Mouse (Mus musculus) left cerebral cortex, postnatal 14 days (tissue): ENCODE data around the gene Tmco3. TPM values are rescaled to one million over a fixed set of nuclear protein-coding genes. Genes with fewer than 3 reads are reported as not detected.
A peak's percentile ranks its signal among the peaks of the same experiment; 100 is the strongest.

ENCODE experiments used
- DNase-seq, 2 experiments: peaks; one replicate each; pipeline ENCODE4 v3.0.0; 2021 to 2022; ENCODE audit warnings: low spot score in 2 of 2, mixed read lengths in 1 of 2
- intact Hi-C: fragments of 180-260 bp; cut with DNase I; formaldehyde crosslinking; loops from one replicate; pipeline ENCODE4 v1.15.1; 2025
- long read RNA-seq, 2 experiments: library from polyadenylated mRNA; stranded (forward); transcript quantifications; one replicate each; pipeline ENCODE4 v2.0.0; 2021
- total RNA-seq, 2 experiments: library from RNA; stranded (reverse); gene quantifications; 2 replicates each; pipeline ENCODE4 v1.2.3; 2021

Gene Tmco3
- total RNA-seq: 10 to 100 TPM; 46.9 to 53.1 TPM
- long read RNA-seq, experiment 1, full-length matches to known transcripts: 33 of 85 reads
- long read RNA-seq, experiment 1, partial matches to known transcripts: 4 of 85 reads
- long read RNA-seq, experiment 1, other reads (novel, unspliced or antisense): 48 of 85 reads
- long read RNA-seq, experiment 2, full-length matches to known transcripts: 27 of 74 reads
- long read RNA-seq, experiment 2, partial matches to known transcripts: 6 of 74 reads
- long read RNA-seq, experiment 2, other reads (novel, unspliced or antisense): 41 of 74 reads

- intact Hi-C loops: no loop called here
Observed at GRCm38 (mm10) chr8:13287692-13288623, at the start of gene Tmco3, which contains the start of gene Dcun1d2. Gene Tmco3 (plus strand): TSS chr8:13288190. Gene Dcun1d2 (minus strand): TSS chr8:13288131.

GRCm38 (mm10) chr8:13240055-13240454 is 47.9 kb upstream of the Tmco3 start:
- no peak for DNase-seq
- intact Hi-C loops: no loop called here

More at GRCm38 (mm10) chr8:13287692-13288623, at the start of gene Tmco3, which contains the start of gene Dcun1d2:
- peak; percentile 95 to 96 for DNase-seq

- DNase-seq: no peak
- intact Hi-C loops: no loop called here
Observed at GRCm38 (mm10) chr8:13240691-13241090, 47.3 kb upstream of the Tmco3 start.

- intact Hi-C loops: no loop called here
- no peak for DNase-seq
Observed at GRCm38 (mm10) chr8:13242985-13243870, 44.8 kb upstream of the Tmco3 start.

GRCm38 (mm10) chr8:13244343-13244880 is 43.6 kb upstream of the Tmco3 start:
- intact Hi-C loops: no loop called here

GRCm38 (mm10) chr8:13252837-13253236 is 35.2 kb upstream of the Tmco3 start:
- intact Hi-C loops: no loop called here
- no peak for DNase-seq

More at GRCm38 (mm10) chr8:13244343-13244880, 43.6 kb upstream of the Tmco3 start:
- DNase-seq: no peak

- intact Hi-C loops: no loop called here
Observed at GRCm38 (mm10) chr8:13253413-13253812, 34.6 kb upstream of the Tmco3 start.

GRCm38 (mm10) chr8:13254019-13254418 is 34.0 kb upstream of the Tmco3 start, which contains the start of gene Adprhl1:
Gene Adprhl1 (minus strand): TSS chr8:13254162.
- peak; percentile 83 to 92 for DNase-seq
- intact Hi-C loops: no loop called here

More at GRCm38 (mm10) chr8:13253413-13253812, 34.6 kb upstream of the Tmco3 start:
- no peak for DNase-seq

- DNase-seq: no peak
- intact Hi-C loops: no loop called here
Observed at GRCm38 (mm10) chr8:13263376-13263775, 24.6 kb upstream of the Tmco3 start.

- no peak for DNase-seq
- intact Hi-C loops: no loop called here
Observed at GRCm38 (mm10) chr8:13267566-13267965, 20.4 kb upstream of the Tmco3 start.

- intact Hi-C loops: no loop called here
- DNase-seq: no peak
Observed at GRCm38 (mm10) chr8:13272834-13273233, 15.2 kb upstream of the Tmco3 start.

GRCm38 (mm10) chr8:13276941-13277447 is 11.0 kb upstream of the Tmco3 start:
- intact Hi-C loops: no loop called here
- DNase-seq: no peak

- no peak for DNase-seq
- intact Hi-C loops: no loop called here
Observed at GRCm38 (mm10) chr8:13283200-13283599, 4.8 kb upstream of the Tmco3 start.

GRCm38 (mm10) chr8:13287304-13287691 is 692 bp upstream of the Tmco3 start:
- peak; percentile 73 to 74 for DNase-seq
- intact Hi-C loops: no loop called here

- no peak for DNase-seq
- intact Hi-C loops: no loop called here
Observed at GRCm38 (mm10) chr8:13288646-13289045, 656 bp downstream of the Tmco3 start.

GRCm38 (mm10) chr8:13292364-13292763 is 4.4 kb downstream of the Tmco3 start:
- intact Hi-C loops: no loop called here
- DNase-seq: peak; percentile 71 to 76

GRCm38 (mm10) chr8:13293677-13294470 is 5.9 kb downstream of the Tmco3 start:
- intact Hi-C loops: no loop called here
- DNase-seq: no peak

- intact Hi-C loops: no loop called here
- no peak for DNase-seq
Observed at GRCm38 (mm10) chr8:13299571-13299970, 11.6 kb downstream of the Tmco3 start.
